Mouse (Mus musculus) heart, postnatal 4 days (tissue): ENCODE data around the gene Ccdc88b. TPM values are rescaled to one million over a fixed set of nuclear protein-coding genes. Genes with fewer than 3 reads are reported as not detected.

Experiments used
- DNase-seq: peaks from one replicate; pipeline ENCODE4 v3.0.0; 2021
- total RNA-seq, 2 experiments: library from RNA; stranded (reverse); gene quantifications; 2 replicates each; pipeline ENCODE4 v1.2.3; 2021

Gene Ccdc88b
- total RNA-seq, 2 experiments from 2014 or later, result 0.41 to 0.52 TPM

- no peak for DNase-seq
Observed at GRCm38 (mm10) chr19:6857003-6857360, 1.0 kb downstream of the Ccdc88b start.

DNA sequence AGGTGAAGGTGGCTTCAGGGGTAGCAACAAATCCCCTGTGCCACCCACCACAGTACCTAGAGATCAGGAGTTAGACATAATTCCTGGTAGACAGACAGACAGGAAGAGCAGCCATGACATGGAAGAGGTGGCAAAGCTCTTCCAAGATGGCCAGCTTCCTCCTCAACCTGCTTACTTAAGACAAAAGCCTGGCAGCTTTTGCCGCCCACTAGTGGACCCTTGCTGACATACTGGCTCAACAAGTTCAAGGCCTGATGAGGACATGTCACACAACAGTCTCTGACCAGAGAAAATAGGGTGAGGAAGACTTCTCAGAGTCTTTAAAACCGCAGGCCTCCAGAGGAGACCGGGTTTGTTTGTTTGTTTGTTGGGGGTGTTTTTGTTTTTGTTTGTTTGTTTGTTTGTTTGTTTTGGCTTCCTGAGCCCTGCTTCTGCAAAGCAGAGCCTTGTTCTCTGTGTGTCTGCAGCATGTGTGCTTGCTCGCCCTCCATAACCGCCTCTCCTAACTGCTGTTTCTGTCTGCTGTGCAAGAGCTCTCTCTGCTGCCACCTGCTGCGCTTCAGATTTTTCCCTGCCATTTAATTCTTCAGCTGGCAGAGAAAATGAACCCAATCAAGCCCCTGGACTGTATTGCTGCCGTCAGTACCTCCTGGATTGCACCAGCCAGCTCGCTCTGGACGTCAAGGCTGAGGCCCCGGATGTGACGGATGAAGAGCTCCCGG, 1.6 kb downstream of the Ccdc88b start:
- peak; percentile 53 for DNase-seq

DNA sequence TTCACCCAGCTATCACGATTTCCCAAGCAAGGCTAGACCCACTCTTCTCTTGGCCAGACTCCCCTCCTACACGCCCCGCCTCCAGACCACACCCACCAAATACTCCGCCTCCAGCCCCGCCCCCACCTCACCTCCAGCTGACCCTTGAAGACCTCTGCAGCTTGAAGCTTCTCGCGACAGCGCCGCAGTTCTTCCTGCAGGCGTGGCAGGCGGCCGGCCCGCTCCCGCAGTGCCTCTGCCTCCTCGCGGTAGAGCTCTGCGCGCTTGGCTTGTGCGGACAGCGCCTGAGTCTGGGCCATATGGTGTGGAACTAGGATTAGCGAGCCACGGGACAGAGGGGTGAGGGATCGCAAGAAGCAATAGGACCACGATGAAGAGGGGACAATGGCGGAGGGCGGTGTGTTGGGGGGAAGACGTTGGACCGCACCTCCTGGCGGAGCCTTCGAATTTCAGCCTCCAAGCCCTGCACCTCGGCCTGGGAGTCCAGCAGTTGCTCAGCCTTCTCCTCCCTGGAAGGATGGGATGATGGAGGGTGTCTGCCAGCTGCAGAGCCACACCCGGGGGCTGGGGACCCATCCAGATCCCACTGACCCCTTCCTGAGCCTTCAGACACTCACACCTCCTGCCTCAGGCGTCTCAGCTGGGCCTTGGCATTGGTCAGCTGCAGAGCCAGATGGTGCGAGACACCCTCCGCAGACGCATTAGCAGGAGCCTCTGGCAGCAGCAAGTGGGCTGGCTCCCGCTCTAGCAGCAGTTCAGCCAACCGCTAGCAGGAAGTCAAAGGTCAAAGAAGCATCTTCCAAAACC, 2.6 kb downstream of the Ccdc88b start:
- DNase-seq, result peak; percentile 62

- no peak for DNase-seq
Observed at GRCm38 (mm10) chr19:6854658-6855057, 3.4 kb downstream of the Ccdc88b start.

DNA sequence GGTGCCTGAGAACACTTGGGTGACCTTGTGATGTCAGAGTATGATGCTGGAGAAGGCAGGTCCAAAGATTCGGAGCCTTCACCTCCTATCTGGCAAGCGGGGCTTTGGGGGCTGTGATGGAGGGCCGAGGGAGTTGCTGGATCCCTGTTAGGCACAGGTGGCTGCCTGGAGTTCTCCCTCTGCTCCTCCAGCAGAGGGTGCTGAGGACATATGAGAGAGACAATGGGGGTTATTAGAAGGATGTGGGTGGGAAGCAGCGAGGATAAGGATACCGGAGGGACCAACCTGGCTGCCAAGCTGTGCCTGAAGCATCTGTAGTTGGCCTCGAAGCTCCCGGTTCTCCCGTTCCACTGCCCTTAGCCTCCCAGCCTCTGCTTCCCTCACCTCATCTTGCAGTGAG, 4.1 kb downstream of the Ccdc88b start:
- DNase-seq, result no peak

- DNase-seq, result no peak
Observed at GRCm38 (mm10) chr19:6852393-6853305, 5.4 kb downstream of the Ccdc88b start.

DNA sequence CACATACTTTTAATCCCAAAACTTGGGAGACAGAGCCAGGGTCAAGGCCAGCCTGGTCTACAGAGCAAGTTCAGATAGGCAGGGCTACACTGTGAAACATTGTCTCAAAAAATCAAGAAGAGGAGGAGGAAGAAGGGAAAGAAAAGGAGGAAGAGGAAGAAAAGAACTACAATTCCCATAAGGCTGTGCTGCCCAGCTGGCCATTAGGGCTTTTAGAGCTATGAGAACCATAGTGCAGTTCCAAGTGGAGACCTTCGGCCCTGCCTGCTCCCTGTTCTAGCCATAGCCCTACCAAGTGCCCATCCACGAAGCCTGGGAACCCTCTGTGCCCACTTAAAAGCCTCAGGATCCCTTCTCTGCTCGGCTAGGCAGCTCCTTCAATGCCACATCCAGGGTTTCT, 6.5 kb downstream of the Ccdc88b start:
- no peak for DNase-seq

GRCm38 (mm10) chr19:6849506-6850068, 8.4 kb downstream of the Ccdc88b start:
- no peak for DNase-seq

DNA sequence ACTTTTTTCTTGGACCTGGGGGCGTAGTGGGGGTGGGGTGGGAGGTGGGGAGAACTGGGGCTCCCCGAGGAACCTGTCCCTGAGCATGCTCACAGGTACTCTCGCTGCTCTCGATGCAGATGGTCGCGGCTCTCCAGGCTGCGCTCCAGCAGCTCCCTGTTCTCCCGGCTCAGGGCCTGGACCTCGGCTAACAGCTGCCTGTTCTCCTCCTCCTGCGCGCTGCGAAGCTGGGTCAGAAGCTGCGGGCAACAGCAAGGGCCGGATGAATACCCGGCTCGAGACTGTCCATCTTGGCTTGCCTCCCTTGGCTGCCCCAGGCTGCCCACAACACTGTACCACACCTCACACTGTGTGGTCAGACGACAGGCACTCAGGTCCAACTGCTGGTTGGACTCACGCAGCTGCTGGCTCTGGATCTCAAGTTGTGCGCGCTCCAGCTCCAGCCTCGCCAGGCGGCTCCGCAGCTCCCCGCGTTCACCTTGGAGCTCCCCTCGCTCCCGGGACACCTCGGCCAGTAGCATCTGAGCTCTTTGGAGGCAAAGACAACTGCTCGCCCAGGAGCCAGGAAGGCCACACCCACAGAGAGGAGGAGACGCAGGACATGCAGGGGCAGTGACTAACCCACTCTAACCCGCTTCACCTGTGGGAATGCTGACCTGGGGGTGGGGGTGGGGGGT, 10.0 kb downstream of the Ccdc88b start:
- no peak for DNase-seq

GRCm38 (mm10) chr19:6846050-6846449, 12.0 kb downstream of the Ccdc88b start:
- DNase-seq, result no peak

GRCm38 (mm10) chr19:6842353-6842752, 15.7 kb downstream of the Ccdc88b start:
- no peak for DNase-seq

- no peak for DNase-seq
Observed at GRCm38 (mm10) chr19:6841292-6841597, 16.8 kb downstream of the Ccdc88b start.

DNA sequence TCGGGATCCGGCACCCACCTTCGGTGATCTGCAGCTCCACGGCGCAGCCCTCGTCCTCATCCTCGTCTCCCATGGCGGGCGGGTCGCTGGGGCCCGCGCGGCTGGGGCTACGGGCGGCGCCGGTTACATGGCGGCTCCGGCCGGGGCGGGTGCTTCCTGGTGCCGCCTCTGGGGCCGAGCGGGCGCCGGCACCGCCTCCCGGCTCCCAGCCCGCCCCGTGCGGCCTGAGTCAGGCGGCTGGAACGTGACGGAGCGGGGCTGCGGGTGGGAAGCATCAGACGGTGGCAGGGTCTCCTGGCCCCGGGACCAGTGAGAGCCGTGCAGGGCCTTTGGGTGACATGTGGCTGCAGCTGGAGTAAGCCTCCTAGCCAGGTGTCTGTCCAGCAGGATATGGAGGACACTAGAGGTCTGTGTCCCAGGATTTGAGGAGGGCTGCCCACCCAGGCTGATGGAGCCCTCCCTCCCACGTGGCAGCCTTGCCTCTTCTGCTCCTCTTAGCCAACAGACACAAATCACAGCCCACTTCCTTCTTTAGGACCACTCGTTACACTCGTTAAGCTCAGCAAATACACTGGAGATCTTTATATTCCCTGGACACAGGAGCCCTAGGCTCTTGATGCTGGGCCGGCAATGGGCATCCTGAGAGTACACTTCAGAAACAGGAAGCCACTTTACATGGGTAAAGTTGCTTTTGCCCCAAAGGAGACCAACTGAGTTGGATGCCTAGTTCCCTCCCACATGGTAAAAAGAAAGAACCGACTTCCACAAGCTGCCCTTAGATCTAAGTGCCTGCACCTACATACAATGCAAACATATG, 17.3 kb downstream of the Ccdc88b start, which contains the start of gene Rps6ka4:
Gene Rps6ka4, minus strand, starts transcription at position 162 of the 817 bp plus-strand sequence.
- DNase-seq, result peak; percentile 77

- DNase-seq, result peak; percentile 27
Observed at GRCm38 (mm10) chr19:6839615-6840474, 18.2 kb downstream of the Ccdc88b start.

DNA sequence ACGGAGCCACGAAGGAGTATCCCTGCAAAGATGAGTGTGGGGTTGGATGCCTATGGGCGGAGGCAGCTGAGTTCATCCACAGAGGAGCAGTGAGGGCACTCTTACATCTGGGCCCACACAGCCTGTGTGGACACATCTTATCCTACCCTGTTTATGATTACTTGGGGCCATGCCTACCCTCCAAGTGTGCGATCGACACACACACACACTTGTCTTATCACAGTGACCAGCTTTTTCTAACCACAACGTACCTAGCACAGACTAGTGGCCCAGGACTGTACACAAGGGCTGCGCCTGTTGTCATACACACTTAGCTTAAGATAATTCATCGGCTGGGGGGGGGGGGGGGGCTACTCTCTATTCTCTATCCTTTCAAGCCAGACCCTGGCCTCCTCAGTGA, 25.6 kb downstream of the Ccdc88b start:
- no peak for DNase-seq

DNA sequence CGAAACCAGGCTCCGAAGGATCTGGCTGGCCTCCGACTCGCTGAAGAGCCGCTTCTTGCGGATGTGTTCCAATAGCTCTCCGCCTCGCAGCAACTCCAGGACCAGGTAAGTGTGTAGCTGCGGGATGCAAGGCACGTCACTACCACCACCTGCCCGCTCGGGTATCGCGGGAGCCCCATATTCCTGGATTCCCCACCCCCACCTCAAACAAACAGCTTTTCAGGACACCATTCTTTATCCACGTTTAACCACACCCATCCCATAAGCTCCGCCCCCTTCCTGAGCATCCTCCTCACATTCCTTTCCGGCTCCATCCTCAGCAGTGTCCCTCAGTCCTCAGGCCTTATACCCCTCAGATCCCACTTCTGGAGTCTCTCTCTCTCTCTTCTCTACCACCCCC, 26.7 kb downstream of the Ccdc88b start:
- no peak for DNase-seq

- no peak for DNase-seq
Observed at GRCm38 (mm10) chr19:6830556-6831316, 27.3 kb downstream of the Ccdc88b start.

- DNase-seq, result peak; percentile 34
Observed at GRCm38 (mm10) chr19:6829870-6830555, 28.0 kb downstream of the Ccdc88b start.

- no peak for DNase-seq
Observed at GRCm38 (mm10) chr19:6829069-6829468, 28.9 kb downstream of the Ccdc88b start.
